Mouse (Mus musculus): Measurements from ENCODE around the gene Zfp955b. TPM values are rescaled to one million over a fixed set of nuclear protein-coding genes. Genes with fewer than 3 reads are reported as not detected.
"Not testable (repeated sequence)": the region's sequence is repeated elsewhere in the genome, so short reads cannot be mapped to it uniquely, and the experiment has no call there.

The Zfp955b gene
- 8.2 and 9.6 TPM in 2 replicates for polyA plus RNA-seq (2014; fragmentation: Nextera tagmentation; extraction: Ambion mirVana)

- not testable (repeated sequence) for H3K27ac ChIP-seq (ENCODE audit: low read depth); H3K4me1 ChIP-seq (replicated peaks; ENCODE audit: control insufficient read depth, insufficient read depth, low read length); H3K27me3 ChIP-seq (replicated peaks; ENCODE audit: control insufficient read depth, insufficient read depth, low read length); H3K4me3 ChIP-seq (ENCODE audit: low read depth, low read length); DNase-seq (ENCODE audit: low spot score); H3K36me3 ChIP-seq (ENCODE audit: control insufficient read depth, insufficient read depth, low read length); H3K9ac ChIP-seq (ENCODE audit: low read length); H3K9me3 ChIP-seq (ENCODE audit: control insufficient read depth, low read length)
- no CpG with 5 or more reads among the region's 25 CpGs for WGBS
- ATAC-seq (replicated peaks; ENCODE audit: low FRiP score, low TSS enrichment, low read depth), result peak; percentile 99
- peak within 1 kb of the TSS; percentile 29 for H3K4me2 ChIP-seq (ENCODE audit: low read length)
Measured at GRCm38 (mm10) chr17:33289039-33289875, at the start of gene Zfp955b. TSS of gene Zfp955b (plus strand) at chr17:33289544.

- H3K27ac ChIP-seq (ENCODE audit: low read depth); H3K4me1 ChIP-seq (replicated peaks; ENCODE audit: control insufficient read depth, insufficient read depth, low read length); H3K9ac ChIP-seq (ENCODE audit: low read length); H3K9me3 ChIP-seq (ENCODE audit: control insufficient read depth, low read length); H3K36me3 ChIP-seq (ENCODE audit: control insufficient read depth, insufficient read depth, low read length); DNase-seq (ENCODE audit: low spot score); H3K27me3 ChIP-seq (replicated peaks; ENCODE audit: control insufficient read depth, insufficient read depth, low read length): not testable (repeated sequence)
- peak within 1 kb of the TSS; percentile 26; the same call in 1 of the 2 replicates for H3K4me2 ChIP-seq (ENCODE audit: low read length)
- H3K4me3 ChIP-seq (ENCODE audit: low read depth, low read length), result 0 out of 2 replicates have a peak within 1 kb of the TSS, but pooled peaks have one; percentile 15
- 21% methylated on average over 1 of the region's 34 CpGs for WGBS
- peak; percentile 99 for ATAC-seq (replicated peaks; ENCODE audit: low FRiP score, low TSS enrichment, low read depth)
Measured at GRCm38 (mm10) chr17:33254530-33255318, 34.6 kb upstream of the Zfp955b start, which contains the start of gene Zfp955a. TSS of gene Zfp955a (minus strand) at chr17:33255145.

- not testable (repeated sequence) for H3K27me3 ChIP-seq (replicated peaks; ENCODE audit: control insufficient read depth, insufficient read depth, low read length)
- WGBS, result no CpG with 5 or more reads among the region's 2 CpGs
- peak; percentile 41 for ATAC-seq (replicated peaks; ENCODE audit: low FRiP score, low TSS enrichment, low read depth)
Measured at GRCm38 (mm10) chr17:33255319-33255657, 34.1 kb upstream of the Zfp955b start.

GRCm38 (mm10) chr17:33264376-33264775 is 25.0 kb upstream of the Zfp955b start, which contains the start of gene Olfr63:
TSS of gene Olfr63 (plus strand) at chr17:33264676.
- Histone ChIP-seq H3K4me2 (ENCODE audit: low read length) (no peak within 1 kb of the TSS), H3K36me3 (ENCODE audit: control insufficient read depth, insufficient read depth, low read length) (no peaks in the 10 kb centered on the region), H3K27me3 (replicated peaks; ENCODE audit: control insufficient read depth, insufficient read depth, low read length) (no peaks in the 10 kb centered on the region), H3K27ac (ENCODE audit: low read depth) (no peak within 1 kb of the TSS), H3K4me3 (ENCODE audit: low read depth, low read length) (no peak within 1 kb of the TSS), H3K4me1 (replicated peaks; ENCODE audit: control insufficient read depth, insufficient read depth, low read length) (no peaks in the 10 kb centered on the region), H3K9me3 (ENCODE audit: control insufficient read depth, low read length) (no peaks in the 10 kb centered on the region), H3K9ac (ENCODE audit: low read length) (no peak within 1 kb of the TSS)
- DNase-seq (ENCODE audit: low spot score), result no peak
- 61% methylated on average over 1 of the region's 1 CpGs for WGBS
- ATAC-seq (replicated peaks; ENCODE audit: low FRiP score, low TSS enrichment, low read depth), result no peak

More at GRCm38 (mm10) chr17:33255319-33255657, 34.1 kb upstream of the Zfp955b start:
- not testable (repeated sequence) for H3K4me1 ChIP-seq (replicated peaks; ENCODE audit: control insufficient read depth, insufficient read depth, low read length); H3K9ac ChIP-seq (ENCODE audit: low read length); H3K9me3 ChIP-seq (ENCODE audit: control insufficient read depth, low read length); H3K27ac ChIP-seq (ENCODE audit: low read depth); H3K4me2 ChIP-seq (ENCODE audit: low read length); DNase-seq (ENCODE audit: low spot score); H3K36me3 ChIP-seq (ENCODE audit: control insufficient read depth, insufficient read depth, low read length); H3K4me3 ChIP-seq (ENCODE audit: low read depth, low read length)

- H3K4me2 ChIP-seq (ENCODE audit: low read length), result no peak overlapping the region
- no peaks in the 10 kb centered on the region for H3K27me3 ChIP-seq (replicated peaks; ENCODE audit: control insufficient read depth, insufficient read depth, low read length)
- H3K9me3 ChIP-seq (ENCODE audit: control insufficient read depth, low read length), result no peaks in the 10 kb centered on the region
- DNase-seq (ENCODE audit: low spot score), result no peak
- H3K4me3 ChIP-seq (ENCODE audit: low read depth, low read length), result no peak overlapping the region
- no peaks in the 10 kb centered on the region for H3K36me3 ChIP-seq (ENCODE audit: control insufficient read depth, insufficient read depth, low read length)
- ATAC-seq (replicated peaks; ENCODE audit: low FRiP score, low TSS enrichment, low read depth), result no peak
- 88% methylated on average over 9 of the region's 9 CpGs for WGBS
- no peak overlapping the region for H3K27ac ChIP-seq (ENCODE audit: low read depth)
- no peak overlapping the region for H3K9ac ChIP-seq (ENCODE audit: low read length)
- no peaks in the 10 kb centered on the region for H3K4me1 ChIP-seq (replicated peaks; ENCODE audit: control insufficient read depth, insufficient read depth, low read length)
Measured at GRCm38 (mm10) chr17:33268907-33269306, 20.4 kb upstream of the Zfp955b start.

GRCm38 (mm10) chr17:33289876-33290149 is 469 bp downstream of the Zfp955b start:
- not testable (repeated sequence) for H3K27me3 ChIP-seq (replicated peaks; ENCODE audit: control insufficient read depth, insufficient read depth, low read length); H3K27ac ChIP-seq (ENCODE audit: low read depth); H3K36me3 ChIP-seq (ENCODE audit: control insufficient read depth, insufficient read depth, low read length); H3K4me1 ChIP-seq (replicated peaks; ENCODE audit: control insufficient read depth, insufficient read depth, low read length); DNase-seq (ENCODE audit: low spot score); H3K4me3 ChIP-seq (ENCODE audit: low read depth, low read length); H3K9me3 ChIP-seq (ENCODE audit: control insufficient read depth, low read length); H3K9ac ChIP-seq (ENCODE audit: low read length)
- H3K4me2 ChIP-seq (ENCODE audit: low read length), result peak overlapping the region; percentile 29
- no CpG with 5 or more reads among the region's 9 CpGs for WGBS
- peak; percentile 65; the same call in 1 of the 2 replicates for ATAC-seq (replicated peaks; ENCODE audit: low FRiP score, low TSS enrichment, low read depth)

GRCm38 (mm10) chr17:33352981-33353380 is 63.6 kb downstream of the Zfp955b start:
- DNase-seq (ENCODE audit: low spot score), result no peak
- no peak overlapping the region for H3K27ac ChIP-seq (ENCODE audit: low read depth)
- peaks cover 18% of the 10 kb centered on the region; the same call in 1 of the 2 replicates for H3K9me3 ChIP-seq (ENCODE audit: control insufficient read depth, low read length)
- H3K4me2 ChIP-seq (ENCODE audit: low read length), result no peak overlapping the region
- H3K36me3 ChIP-seq (ENCODE audit: control insufficient read depth, insufficient read depth, low read length), result no peaks in the 10 kb centered on the region
- WGBS, result 91% methylated on average over 1 of the region's 1 CpGs
- no peak for ATAC-seq (replicated peaks; ENCODE audit: low FRiP score, low TSS enrichment, low read depth)
- H3K4me1 ChIP-seq (replicated peaks; ENCODE audit: control insufficient read depth, insufficient read depth, low read length), result 0 out of 2 replicates have a peak, but pooled peaks cover 2% of the 10 kb centered on the region
- no peak overlapping the region for H3K4me3 ChIP-seq (ENCODE audit: low read depth, low read length)
- no peaks in the 10 kb centered on the region for H3K27me3 ChIP-seq (replicated peaks; ENCODE audit: control insufficient read depth, insufficient read depth, low read length)
- no peak overlapping the region for H3K9ac ChIP-seq (ENCODE audit: low read length)

Data from intestine, embryonic 14.5 days (tissue).